Mouse (Mus musculus): ENCODE results near the gene Ccdc163. TPM values are rescaled to one million over a fixed set of nuclear protein-coding genes. Genes with fewer than 3 reads are reported as not detected.

Ccdc163 gene
- total RNA-seq, 1 experiment = 21.9 TPM

DNA sequence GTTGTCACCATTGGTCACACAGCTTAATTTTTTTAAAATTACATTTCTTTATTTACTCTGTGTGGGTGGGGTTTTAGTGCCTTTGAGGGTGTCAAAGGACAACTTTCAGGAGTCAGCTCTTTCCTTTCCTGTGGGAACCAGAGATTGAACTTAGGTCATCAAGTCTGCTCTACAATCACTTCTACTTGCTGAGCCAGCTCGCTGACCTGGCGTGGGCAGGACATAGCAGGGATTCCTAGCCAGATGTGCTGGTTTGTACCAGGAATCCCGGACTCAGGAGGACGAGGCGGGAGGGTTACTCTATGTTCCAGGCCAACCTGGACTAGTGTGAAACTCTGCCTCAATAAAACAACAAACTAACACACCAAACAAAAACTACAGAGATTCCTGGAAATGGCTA is 24.0 kb downstream of the Ccdc163 start:
- DNase-seq (ENCODE audit: low read depth, low spot score) = no peak
- no peaks in the 10 kb centered on the region for H3K9me3 ChIP-seq (ENCODE audit: control insufficient read depth, insufficient read depth, low read depth, low read length)
- peaks cover 0 to 2% of the 10 kb centered on the region in 2 experiments; a peak in 2 of 4 replicates for H3K4me1 ChIP-seq (ENCODE audit: control insufficient read depth in 2 of 2, insufficient read depth in 2 of 2, low read length in 2 of 2, poor library complexity in 1 of 2)
- H3K9ac ChIP-seq (ENCODE audit: insufficient read depth, low read depth, low read length, poor library complexity, severe bottlenecking) = no peak overlapping the region
- no peaks in the 10 kb centered on the region for H3K36me3 ChIP-seq (ENCODE audit: control insufficient read depth, insufficient read depth, low read length, poor library complexity, severe bottlenecking)
- in situ Hi-C loops (cut with MboI; ENCODE audit: low sequenced_read_pairs in 2 of 2, unreplicated experiment in 2 of 2) = no loop called here
- no peak overlapping the region for H3K27ac ChIP-seq (ENCODE audit: insufficient read depth, low read depth, low read length, poor library complexity, severe bottlenecking)
- TF ChIP-seq MAFK (IDR thresholded peaks at IDR 0.05; ENCODE audit: insufficient read depth, low read depth, low read length) (no peak), CHD2 (IDR thresholded peaks at IDR 0.05; ENCODE audit: low read depth, low read length) (no peak), ZNF384 (IDR thresholded peaks at IDR 0.05; ENCODE audit: low read depth, low read length) (no peak), HCFC1 (IDR thresholded peaks at IDR 0.05; ENCODE audit: borderline replicate concordance, insufficient read depth, low read length) (no peak)
- H3K4me3 ChIP-seq (ENCODE audit: insufficient read depth in 1 of 2, low read depth in 1 of 2, low read length in 2 of 2, poor library complexity in 1 of 2, severe bottlenecking in 1 of 2) = no peak overlapping the region

DNA sequence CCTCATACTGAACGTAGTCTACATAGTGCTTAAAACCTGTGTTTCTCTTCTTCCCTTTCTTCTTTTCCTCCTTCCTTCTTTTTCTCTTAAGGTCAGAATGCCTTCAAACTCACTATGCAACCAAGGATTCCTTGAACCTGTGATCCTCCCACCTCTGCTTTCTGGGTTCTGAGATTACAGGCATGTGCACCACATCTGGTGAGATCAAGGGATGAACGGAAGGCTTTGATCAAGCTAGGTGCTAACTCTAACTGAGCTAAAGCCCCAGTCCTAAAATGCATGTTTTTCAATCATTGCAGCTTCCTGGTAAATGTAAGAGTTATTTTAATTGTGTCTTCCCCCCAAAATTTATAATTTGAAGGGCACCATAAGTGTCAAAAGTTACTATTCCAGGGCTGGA is 26.7 kb downstream of the Ccdc163 start:
- peaks cover 0 to 2% of the 10 kb centered on the region in 2 experiments; a peak in 2 of 4 replicates for H3K4me1 ChIP-seq (ENCODE audit: control insufficient read depth in 2 of 2, insufficient read depth in 2 of 2, low read length in 2 of 2, poor library complexity in 1 of 2)
- no peaks in the 10 kb centered on the region for H3K36me3 ChIP-seq (ENCODE audit: control insufficient read depth, insufficient read depth, low read length, poor library complexity, severe bottlenecking)
- in situ Hi-C loops (cut with MboI; ENCODE audit: low sequenced_read_pairs in 2 of 2, unreplicated experiment in 2 of 2) = no loop called here
- H3K4me3 ChIP-seq (ENCODE audit: insufficient read depth in 1 of 2, low read depth in 1 of 2, low read length in 2 of 2, poor library complexity in 1 of 2, severe bottlenecking in 1 of 2) = no peak overlapping the region
- no peaks in the 10 kb centered on the region for H3K9me3 ChIP-seq (ENCODE audit: control insufficient read depth, insufficient read depth, low read depth, low read length)
- no peak for DNase-seq (ENCODE audit: low read depth, low spot score)
- H3K27ac ChIP-seq (ENCODE audit: insufficient read depth, low read depth, low read length, poor library complexity, severe bottlenecking) = no peak overlapping the region
- H3K9ac ChIP-seq (ENCODE audit: insufficient read depth, low read depth, low read length, poor library complexity, severe bottlenecking) = no peak overlapping the region
- TF ChIP-seq CHD2 (IDR thresholded peaks at IDR 0.05; ENCODE audit: low read depth, low read length) (no peak), HCFC1 (IDR thresholded peaks at IDR 0.05; ENCODE audit: borderline replicate concordance, insufficient read depth, low read length) (no peak), ZNF384 (IDR thresholded peaks at IDR 0.05; ENCODE audit: low read depth, low read length) (no peak), ZC3H11A (IDR thresholded peaks at IDR 0.05; ENCODE audit: borderline replicate concordance, low read depth, low read length) (no peak), MAFK (IDR thresholded peaks at IDR 0.05; ENCODE audit: insufficient read depth, low read depth, low read length) (no peak)

DNA sequence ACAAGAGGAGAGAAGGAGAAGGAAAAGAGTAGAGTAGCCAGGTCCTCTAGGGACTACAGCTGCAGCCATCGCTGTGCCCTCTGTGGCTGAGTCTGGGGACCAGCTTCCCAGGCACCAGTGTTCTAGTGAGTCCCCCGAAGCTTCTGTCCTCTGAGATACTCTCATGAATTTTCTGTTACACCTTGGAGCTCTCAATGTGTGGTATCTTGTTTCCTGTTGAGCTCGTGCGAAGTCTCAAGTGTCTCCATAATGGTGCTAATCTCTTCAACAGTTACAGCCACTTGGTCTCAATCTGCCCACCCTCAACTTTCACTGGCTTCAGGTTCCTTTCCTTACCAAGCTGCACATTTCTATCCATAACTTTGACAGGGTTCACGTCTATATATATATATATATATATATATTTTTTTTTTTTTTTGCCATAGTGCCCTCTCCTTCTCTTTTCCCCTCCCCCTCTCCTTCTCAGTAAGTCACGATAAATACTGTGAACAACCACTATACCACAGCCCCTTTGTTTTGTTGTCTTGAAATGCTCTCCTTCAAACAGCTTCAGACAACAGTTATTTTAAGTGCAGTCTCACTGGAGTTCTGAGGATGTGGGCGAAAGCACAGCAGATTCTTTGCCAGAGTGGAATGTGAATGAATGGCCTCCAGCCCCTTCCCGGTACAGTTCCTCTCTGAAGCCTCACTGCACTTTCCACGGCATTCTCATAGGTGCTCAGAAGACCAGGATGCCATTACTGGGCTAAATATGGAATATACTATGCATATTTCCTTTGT is 30.9 kb downstream of the Ccdc163 start:
- Histone ChIP-seq H3K4me3 (ENCODE audit: insufficient read depth in 1 of 2, low read depth in 1 of 2, low read length in 2 of 2, poor library complexity in 1 of 2, severe bottlenecking in 1 of 2) (no peak overlapping the region), H3K4me1 (ENCODE audit: control insufficient read depth in 2 of 2, insufficient read depth in 2 of 2, low read length in 2 of 2, poor library complexity in 1 of 2) (peaks cover 0 to 3% of the 10 kb centered on the region in 2 experiments; a peak in 3 of 4 replicates), H3K9ac (ENCODE audit: insufficient read depth, low read depth, low read length, poor library complexity, severe bottlenecking) (no peak overlapping the region), H3K36me3 (ENCODE audit: control insufficient read depth, insufficient read depth, low read length, poor library complexity, severe bottlenecking) (no peaks in the 10 kb centered on the region), H3K9me3 (ENCODE audit: control insufficient read depth, insufficient read depth, low read depth, low read length) (no peaks in the 10 kb centered on the region), H3K27ac (ENCODE audit: insufficient read depth, low read depth, low read length, poor library complexity, severe bottlenecking) (no peak overlapping the region; the same call in 1 of the 2 replicates)
- no peak for DNase-seq (ENCODE audit: low read depth, low spot score)
- TF ChIP-seq HCFC1 (IDR thresholded peaks at IDR 0.05; ENCODE audit: borderline replicate concordance, insufficient read depth, low read length) (no peak), ZNF384 (IDR thresholded peaks at IDR 0.05; ENCODE audit: low read depth, low read length) (no peak), ZC3H11A (IDR thresholded peaks at IDR 0.05; ENCODE audit: borderline replicate concordance, low read depth, low read length) (no peak), CHD2 (IDR thresholded peaks at IDR 0.05; ENCODE audit: low read depth, low read length) (no peak)
- in situ Hi-C loops (cut with MboI; ENCODE audit: low sequenced_read_pairs in 2 of 2, unreplicated experiment in 2 of 2) = no loop called here

DNA sequence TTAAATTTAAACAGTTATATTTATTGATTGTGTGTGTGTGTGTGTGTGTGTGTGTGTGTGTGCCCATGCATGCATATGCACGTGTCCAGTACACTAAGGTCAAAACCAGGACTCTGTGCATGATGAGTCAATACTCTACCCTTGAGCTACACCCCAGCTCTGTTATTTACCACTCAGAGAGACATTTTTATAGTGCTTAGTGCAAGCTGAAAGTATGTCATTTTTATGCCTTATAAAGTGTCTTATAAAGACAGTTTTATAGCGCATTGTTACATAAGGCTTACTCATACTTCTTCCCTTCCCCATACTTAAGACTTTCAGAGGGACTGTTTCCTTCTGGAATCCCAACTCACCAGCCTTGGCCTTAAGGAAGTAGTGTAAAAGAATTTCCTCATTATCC is 41.4 kb downstream of the Ccdc163 start:
- no peak for DNase-seq (ENCODE audit: low read depth, low spot score)
- in situ Hi-C loops (cut with MboI; ENCODE audit: low sequenced_read_pairs in 2 of 2, unreplicated experiment in 2 of 2) = no loop called here
- no peak overlapping the region for H3K4me3 ChIP-seq (ENCODE audit: insufficient read depth in 1 of 2, low read depth in 1 of 2, low read length in 2 of 2, poor library complexity in 1 of 2, severe bottlenecking in 1 of 2)
- no peaks in the 10 kb centered on the region for H3K36me3 ChIP-seq (ENCODE audit: control insufficient read depth, insufficient read depth, low read length, poor library complexity, severe bottlenecking)
- no peaks in the 10 kb centered on the region for H3K9me3 ChIP-seq (ENCODE audit: control insufficient read depth, insufficient read depth, low read depth, low read length)
- 0 out of 4 replicates have a peak, but pooled peaks cover 0 to 2% of the 10 kb centered on the region in 2 experiments for H3K4me1 ChIP-seq (ENCODE audit: control insufficient read depth in 2 of 2, insufficient read depth in 2 of 2, low read length in 2 of 2, poor library complexity in 1 of 2)
- no peak for TF ChIP-seq HCFC1 (IDR thresholded peaks at IDR 0.05; ENCODE audit: borderline replicate concordance, insufficient read depth, low read length)
- no peak for TF ChIP-seq ZNF384 (IDR thresholded peaks at IDR 0.05; ENCODE audit: low read depth, low read length)
- no peak for TF ChIP-seq ZC3H11A (IDR thresholded peaks at IDR 0.05; ENCODE audit: borderline replicate concordance, low read depth, low read length)
- no peak for TF ChIP-seq MAFK (IDR thresholded peaks at IDR 0.05; ENCODE audit: insufficient read depth, low read depth, low read length)
- TF ChIP-seq CHD2 (IDR thresholded peaks at IDR 0.05; ENCODE audit: low read depth, low read length) = no peak
- H3K9ac ChIP-seq (ENCODE audit: insufficient read depth, low read depth, low read length, poor library complexity, severe bottlenecking) = no peak overlapping the region
- H3K27ac ChIP-seq (ENCODE audit: insufficient read depth, low read depth, low read length, poor library complexity, severe bottlenecking) = no peak overlapping the region

All from ES-E14 (cell line).